Mouse (Mus musculus) cortical plate, adult 2 months (tissue): ENCODE results near the gene Tenm2.

ENCODE experiments used
- CTCF ChIP-seq: fragments of 200-500 bp; IDR thresholded peaks from 2 replicates; pipeline ENCODE4 v1.5.1; 2011; ENCODE audit warnings: mild to moderate bottlenecking, control low read depth, low read length; ENCODE audit not compliant: insufficient read depth; ENCODE audit errors: extremely low read depth
- POLR2A ChIP-seq: fragments of 200-500 bp; IDR thresholded peaks from 2 replicates; pipeline ENCODE4 v1.6.1; 2011; ENCODE audit warnings: mild to moderate bottlenecking, low read length, control low read depth; ENCODE audit not compliant: insufficient read depth; ENCODE audit errors: extremely low read depth

DNA sequence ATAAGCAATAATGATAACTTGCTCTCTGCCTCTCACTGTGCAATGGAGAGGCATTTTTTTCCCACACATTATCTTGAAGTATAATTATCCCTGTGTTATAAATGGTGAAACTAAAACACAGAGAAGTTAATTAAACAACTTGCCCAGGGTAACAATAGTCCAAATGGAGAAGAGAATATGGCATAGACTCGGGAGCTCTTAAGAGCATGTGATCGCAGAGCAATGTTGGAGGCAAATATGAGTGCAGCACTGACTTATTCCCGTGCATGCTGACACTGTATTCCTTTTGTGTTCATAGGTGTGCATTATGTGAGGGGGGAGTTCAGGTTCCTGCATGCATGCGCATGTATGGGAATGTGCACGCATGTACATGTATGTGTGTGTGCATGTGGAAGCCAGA, 870.7 kb downstream of the Tenm2 start:
- no peak for TF ChIP-seq POLR2A
- TF ChIP-seq CTCF = no peak
